Mouse (Mus musculus): ENCODE measurements around the gene Cmya5.
A peak's percentile ranks its signal among the peaks of the same experiment; 100 is the strongest.
"Not testable (repeated sequence)": the region's sequence is repeated elsewhere in the genome, so short reads cannot be mapped to it uniquely, and the experiment has no call there.

The Cmya5 gene

DNA sequence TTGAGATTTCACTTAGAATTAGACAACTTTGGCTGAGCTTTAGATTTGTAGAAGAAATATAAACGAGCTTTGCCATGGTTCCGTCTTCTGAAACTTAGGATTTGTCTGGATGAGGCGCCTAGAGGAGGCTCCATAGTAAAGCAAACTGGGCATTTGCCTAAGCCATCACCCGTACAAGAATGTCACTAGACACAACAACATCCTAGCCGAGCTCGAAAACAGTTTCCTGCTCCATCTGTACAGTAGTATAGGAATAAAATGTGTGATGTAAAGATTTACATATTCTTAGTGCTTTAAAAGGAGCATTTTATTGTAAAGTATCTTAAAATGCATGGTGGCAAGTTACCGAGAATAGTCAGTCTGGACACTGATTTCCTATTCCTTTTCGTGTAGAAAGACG lies 22.2 kb downstream of the Cmya5 start:
- no peak for DNase-seq (ENCODE audit: low read depth, low spot score)

DNA sequence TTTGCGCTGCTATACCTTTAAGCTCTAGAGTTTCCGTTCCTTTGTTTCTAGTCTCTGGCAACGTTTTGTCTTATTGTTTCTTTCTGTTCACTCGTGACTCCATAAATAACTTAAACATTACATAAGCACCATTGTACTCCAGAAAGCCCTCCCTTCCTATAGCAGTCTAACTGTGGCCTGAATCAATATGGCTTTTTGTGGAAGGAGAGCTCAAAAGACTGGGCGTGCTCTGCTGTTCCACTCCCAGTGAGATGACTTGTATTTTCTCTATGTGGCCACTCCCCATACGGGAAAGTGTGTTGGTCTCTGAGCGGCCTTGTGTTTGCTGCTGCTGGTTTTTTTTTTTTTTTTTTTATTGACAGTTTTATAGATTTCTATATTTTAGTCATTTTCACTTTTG lies 27.3 kb downstream of the Cmya5 start:
- no peak for DNase-seq (ENCODE audit: low read depth, low spot score)

DNA sequence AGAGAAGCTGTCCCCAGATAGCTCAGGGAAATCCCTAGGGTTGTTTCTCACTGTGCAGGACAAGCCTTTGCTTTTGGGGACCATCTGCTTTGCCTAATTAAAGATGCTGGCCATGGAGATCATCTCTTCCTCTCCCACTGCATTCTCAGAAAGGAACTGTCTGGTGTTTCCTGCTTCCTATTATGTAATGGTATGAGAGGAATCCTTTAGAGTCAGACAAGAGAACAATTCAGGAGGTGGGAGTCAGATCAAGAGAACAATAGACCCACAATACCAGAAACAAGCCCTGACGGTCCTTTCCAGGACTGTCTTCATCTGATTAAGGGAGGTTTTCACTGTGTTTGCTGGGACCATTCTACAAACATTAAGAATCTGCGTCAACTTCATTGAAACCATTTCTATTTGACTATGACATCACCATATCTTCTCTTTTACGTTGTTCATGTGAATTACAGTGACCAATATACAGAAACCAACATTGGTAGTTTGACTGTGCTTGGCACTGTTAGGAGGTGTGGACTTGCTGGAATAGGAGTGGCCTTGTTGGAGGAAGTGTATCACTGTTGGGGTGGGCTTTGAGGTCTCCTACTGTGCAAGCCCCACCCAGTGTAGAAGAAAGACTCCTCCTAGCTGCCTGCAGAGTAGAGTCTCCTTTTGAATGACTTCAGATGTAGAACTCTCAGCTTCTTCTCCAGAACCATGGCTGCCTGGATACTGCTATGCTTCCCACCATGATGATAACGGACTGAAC lies 42.0 kb downstream of the Cmya5 start:
- DNase-seq (ENCODE audit: low read depth, low spot score) = no peak

DNA sequence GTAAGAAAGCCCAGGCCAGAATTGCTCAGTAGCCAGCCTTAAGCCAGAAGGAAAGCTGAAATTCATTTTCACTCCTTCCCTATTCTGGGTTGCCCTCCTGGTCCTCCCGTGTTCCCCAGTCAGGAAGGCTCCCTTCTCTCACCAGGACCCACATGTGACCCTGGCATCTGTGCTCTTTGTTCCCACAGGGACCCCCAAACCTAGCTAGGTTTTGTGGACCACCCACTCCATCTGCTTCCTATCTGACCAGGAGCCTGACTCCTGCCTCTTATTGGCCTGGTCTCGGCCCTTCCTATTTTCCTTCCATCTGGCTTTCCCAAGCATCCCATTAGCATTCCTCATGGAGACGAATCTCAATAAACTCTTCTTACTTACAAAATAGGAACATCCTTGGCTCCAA lies 45.9 kb downstream of the Cmya5 start:
- no peak for DNase-seq (ENCODE audit: low read depth, low spot score)

DNA sequence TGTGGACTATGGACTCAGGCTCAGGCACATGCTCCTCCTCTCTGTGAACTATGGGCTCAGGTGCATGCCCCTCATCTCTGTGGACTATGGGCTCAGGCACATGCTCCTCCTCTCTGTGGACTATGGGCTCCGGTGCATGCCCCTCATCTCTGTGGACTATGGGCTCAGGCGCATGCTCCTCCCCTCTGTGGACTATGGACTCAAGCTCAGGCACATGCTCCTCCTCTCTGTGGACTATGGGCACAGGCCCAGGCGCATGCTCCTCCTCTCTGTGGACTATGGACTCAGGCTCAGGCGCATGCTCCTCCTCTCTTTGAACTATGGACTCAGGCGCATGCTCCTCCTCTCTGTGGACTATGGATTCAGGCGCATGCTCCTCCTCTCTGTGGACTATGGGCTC lies 47.9 kb downstream of the Cmya5 start:
- no peak for DNase-seq (ENCODE audit: low read depth, low spot score)

DNA sequence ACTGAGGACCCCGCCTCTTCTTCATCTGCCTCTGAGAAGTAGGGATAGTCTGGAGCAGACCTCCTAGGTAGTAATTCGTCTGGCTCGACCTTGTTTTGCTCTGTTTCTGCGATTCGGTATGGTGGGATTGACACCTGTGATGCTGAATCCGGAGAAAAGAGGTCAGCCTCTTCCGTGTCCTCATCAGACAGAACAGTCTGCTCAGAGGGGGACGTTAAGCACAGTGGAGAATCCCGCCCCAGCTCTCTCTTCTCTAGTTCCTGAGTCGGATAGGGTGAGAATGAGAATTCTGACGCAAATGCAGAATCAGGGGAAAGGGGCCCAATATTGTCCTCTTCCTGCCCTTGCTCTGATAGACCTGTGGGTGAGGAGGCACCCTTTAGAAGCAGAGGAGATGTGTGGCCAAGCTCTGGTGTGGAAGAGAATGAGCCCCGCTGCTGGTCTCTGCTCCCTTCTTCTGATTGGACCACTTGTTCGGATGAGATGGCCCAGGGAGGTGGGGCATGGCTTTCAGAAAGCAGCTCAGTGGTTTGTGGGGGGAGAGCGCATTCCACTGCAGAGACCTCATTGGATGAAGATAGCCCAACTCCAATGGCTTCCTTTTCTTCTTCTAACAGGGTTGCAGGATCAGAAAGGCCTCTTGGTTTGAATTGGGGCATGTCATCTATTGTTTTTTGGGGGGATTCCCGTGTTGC lies 49.3 kb downstream of the Cmya5 start:
- no peak for DNase-seq (ENCODE audit: low read depth, low spot score)

DNA sequence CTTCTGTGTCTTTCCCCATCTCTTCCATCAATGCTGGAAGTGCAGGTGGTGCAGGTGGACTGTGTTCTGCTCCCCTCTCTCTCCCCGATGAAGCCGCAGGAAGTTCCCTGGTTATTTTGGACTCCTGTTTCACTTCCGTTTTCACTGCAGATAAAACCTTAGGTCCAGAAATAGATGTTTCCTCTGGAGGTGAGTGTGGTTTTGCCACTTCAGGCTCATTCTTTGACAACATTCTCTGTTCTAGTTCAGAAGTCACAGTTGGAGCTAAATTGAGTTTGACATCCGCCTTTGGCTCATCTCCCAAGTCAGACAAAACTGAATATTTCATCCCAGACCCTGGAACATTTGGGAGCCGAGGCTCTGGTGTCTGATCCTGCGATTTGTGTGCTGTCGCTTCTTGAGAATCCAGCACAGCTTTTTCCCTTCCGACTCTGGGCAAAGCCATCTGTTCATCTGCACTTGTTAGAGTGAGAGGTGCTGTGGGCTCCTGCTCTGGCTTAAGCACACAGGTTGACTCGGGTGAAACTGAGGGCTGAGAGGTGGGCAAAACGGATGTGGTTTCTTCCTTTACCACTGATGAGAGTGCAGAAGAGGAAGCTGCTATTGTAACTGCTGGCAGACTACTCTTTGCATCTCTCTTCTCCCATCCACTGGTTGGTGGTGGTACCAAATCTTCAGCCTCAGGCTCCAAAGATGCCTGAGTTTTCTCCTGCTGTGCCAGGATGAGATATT lies 50.2 kb downstream of the Cmya5 start:
- DNase-seq (ENCODE audit: low read depth, low spot score) = no peak

DNA sequence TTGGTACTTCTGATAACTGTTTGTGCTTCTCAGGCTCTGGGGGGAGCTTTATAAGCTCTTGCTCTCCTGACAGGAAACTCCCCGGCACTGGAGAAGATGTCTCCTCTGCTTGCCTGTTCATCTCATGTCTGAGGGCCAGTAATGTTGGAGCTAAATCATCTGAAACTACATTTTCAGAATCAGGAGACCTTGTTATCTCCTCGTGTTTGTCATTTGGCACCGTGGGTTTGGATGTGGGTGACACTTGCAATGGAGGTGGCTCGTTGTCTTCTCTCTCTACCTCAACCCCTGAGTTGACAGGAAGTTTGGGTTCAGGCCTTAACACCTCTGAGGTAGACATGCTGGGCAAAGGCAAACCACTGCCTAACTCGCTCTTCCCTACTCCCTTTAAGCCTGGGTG lies 50.8 kb downstream of the Cmya5 start:
- no peak for DNase-seq (ENCODE audit: low read depth, low spot score)

DNA sequence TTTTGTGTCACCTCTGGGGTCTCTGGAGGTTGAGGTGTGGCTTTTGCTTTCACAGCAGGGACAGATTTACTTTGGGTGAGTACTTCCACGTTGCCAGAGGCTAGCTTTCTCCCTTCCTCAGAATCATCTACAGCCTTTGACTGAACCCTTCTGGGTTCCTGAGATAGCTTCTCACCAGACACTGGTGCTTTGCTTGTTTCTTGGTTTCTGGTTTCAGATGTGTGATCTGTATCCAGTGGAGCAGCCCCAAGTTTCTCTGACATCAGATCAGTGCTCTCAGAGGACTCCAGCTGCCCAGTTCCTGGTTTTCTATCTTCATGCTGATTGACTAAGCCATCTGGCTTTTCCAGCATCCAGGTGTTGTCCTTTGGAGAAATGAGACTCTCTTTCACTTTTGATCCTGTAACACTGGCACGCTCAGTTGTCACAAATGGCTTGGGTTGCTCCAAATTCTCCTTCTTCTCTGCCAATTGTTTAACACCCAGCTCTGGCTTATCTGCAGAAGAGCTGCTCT lies 51.6 kb downstream of the Cmya5 start:
- DNase-seq (ENCODE audit: low read depth, low spot score) = no peak

DNA sequence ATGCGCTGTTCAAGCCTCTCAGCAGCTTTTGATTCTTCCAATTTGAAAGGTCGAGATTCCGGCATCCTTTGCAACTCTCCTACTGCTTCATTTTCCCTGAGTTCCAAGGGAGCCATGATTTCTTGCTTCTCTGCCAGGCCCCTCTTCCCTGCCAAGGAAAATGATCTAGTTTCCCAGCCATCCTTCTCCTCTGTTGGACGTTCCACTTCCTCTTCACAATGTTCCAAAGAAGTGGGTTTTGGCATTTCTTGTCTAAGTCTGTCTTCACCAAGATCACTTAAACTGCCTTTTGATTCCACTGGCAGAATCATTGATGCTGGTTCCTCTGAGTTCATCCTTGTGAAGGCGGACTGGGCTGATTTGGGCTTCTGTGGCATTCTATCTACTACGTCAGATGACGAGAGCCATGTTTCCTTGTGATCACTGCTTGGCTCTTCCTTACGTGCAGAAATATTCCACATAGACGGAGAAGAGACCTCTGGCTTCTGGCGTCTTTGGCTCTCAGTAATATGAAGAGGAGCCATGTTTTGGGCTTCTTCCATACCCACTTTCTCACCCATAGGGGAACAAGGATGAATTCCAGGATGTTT lies 52.6 kb downstream of the Cmya5 start:
- no peak for DNase-seq (ENCODE audit: low read depth, low spot score)

DNA sequence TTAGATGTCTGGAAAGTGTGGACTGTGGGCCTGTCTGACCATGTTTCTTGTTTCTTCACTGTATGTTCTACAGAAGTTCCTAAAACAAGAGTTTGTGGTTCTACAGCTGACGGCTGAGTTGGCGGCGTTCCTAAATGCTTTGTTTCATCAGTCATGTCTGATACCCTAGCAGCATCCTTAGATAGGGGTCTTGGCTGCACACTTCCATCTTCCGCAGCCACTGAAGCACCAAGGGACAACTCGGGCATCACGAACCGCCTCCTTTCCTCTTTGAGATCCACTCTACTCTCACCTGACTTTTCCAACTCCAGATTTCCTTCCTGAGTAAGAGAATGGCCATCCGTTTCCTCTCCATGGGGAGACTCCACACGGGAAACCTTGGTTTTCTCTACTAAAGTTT lies 53.3 kb downstream of the Cmya5 start:
- no peak for DNase-seq (ENCODE audit: low read depth, low spot score)

DNA sequence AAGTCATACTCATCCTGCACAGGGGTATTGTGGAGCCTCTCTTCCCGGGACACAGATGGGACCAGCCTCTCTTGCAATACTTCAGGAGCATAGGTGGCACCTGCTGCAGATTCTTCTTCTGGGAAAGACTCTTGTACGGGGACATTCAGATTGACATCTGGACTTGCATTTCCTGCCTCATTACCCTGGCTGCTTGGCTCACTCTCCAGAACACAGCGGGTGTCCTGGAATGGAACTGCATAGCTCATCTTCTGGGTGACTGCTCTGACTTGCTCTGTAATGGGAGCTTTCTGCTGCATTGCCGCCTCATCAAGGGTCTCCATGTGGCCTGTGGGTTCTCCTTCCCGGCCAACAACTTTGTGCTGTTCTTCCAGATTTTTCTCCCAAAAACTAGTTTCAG lies 55.0 kb downstream of the Cmya5 start:
- DNase-seq (ENCODE audit: low read depth, low spot score) = no peak

DNA sequence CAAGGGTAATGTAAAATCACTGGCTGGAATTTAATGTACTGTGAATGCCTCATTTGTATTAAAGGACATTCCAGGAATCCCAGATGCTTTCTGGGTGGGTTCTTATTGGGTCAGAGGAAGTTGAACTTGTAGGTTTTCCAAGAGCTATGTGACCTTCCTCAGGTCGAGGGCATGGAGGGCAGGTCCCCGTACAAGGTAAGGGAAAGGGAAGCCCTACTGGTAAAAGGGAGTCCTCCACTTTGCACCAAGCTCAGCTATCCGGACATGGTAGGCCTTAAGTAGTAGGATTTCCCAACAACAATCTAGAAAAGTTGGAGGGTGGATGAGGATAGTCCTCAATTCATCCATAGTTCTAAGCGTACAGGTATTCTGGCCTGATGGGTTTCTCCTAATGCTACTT lies 58.8 kb downstream of the Cmya5 start:
- DNase-seq (ENCODE audit: low read depth, low spot score) = no peak

DNA sequence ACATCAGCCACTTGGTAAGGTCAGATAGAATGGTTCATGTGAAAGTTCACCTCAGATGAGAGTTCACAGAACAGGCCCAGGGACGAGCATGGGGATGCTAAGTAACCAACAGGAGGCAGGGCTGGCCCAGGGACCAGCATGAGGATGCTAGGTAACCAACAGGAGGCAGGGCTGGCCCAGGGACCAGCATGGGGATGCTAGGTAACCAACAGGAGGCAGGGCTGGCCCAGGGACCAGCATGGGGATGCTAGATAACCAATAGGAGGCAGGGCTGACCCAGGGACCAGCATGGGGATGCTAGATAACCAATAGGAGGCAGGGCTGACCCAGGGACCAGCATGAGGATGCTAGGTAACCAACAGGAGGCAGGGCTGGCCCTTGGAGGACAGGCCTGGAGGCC lies 62.2 kb downstream of the Cmya5 start:
- not testable (repeated sequence) for DNase-seq (ENCODE audit: low read depth, low spot score)

DNA sequence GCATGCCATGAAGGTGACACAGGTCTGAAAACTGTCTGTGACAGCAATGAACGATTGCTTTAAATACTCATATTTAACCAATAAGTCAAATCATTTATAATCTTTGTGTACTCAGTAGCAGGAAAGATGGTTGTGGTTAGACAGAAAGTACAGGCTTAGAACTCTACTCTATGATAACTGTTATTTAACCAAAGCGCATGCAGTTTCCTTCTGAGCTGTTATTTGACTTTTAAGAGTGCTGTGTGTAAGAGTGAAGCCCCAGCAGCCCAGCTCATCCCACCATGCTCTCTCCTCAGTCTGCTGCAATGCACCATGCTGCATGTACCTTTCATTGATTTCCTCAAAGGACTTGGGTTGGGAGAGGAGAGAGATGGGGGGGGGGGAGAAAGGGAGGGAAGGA lies 63.7 kb downstream of the Cmya5 start:
- DNase-seq (ENCODE audit: low read depth, low spot score) = no peak

DNA sequence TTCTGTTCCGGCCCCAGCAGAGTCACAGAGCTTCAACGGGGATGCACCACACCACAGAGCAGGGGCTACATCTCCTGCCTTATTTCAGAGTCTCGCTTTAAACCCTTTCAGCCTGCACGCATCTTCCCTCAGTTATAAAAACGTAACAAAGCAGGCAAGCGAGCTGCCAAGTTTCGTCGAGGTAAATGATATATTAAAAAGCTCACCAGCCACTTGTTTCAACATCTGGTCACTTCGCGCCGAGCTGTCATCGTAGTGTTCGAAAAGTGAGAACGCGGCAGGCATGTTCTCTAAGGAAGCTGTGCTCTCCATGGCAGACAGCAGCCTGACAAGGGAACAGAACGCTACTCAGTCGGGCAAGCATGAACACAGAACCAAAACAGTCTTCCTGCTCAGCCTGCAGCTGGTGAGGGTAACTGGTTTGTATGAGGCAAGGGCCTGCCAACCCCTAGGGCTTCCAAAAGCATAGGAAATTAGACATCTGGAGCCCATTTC lies 70.3 kb downstream of the Cmya5 start:
- no peak for DNase-seq (ENCODE audit: low read depth, low spot score)

DNA sequence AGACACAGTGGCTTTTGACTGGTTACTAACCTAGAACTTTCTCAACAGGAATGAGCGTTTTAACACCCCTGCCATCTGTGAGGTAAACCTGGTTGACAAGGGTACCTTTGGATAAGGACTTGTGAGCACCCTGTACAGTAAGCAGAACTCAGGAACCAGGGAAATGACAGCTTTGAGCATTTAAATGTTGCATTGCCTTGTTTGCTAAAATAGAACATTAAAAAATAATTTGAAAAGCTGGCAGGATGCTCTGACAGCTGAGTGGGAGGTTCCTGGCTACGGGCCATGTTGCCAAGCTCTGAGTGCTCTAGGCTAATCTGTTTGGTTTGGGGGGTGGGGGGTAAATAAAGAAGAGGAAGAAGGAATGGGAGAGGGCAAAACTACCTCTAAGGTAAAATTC lies 70.9 kb downstream of the Cmya5 start:
- DNase-seq (ENCODE audit: low read depth, low spot score) = no peak

DNA sequence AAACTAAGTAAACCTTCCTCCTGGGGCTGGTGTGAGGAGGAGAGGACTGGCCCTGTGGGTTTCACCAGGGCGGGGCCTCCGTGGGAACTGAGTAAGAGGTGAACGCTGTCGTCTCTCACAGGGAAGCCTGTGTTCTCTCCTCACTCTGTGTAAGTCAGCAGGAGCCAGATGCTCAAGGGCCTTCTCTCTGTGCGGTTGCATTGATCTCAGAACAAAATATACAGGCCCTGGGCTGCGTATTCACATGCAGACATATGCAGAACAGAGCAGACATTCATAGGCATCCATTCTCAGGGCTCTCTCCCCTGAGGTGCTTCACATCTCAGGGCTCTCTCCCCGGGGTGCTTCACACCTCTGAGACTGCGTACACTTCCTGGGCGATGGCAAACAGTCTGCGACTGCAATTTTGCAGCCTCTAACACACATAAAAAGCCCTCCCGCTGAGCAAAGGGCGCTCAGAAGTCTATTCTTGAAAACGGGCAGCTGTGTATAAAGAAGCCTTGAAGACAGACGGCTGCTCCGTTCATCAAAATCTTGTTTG lies 71.6 kb downstream of the Cmya5 start:
- no peak for DNase-seq (ENCODE audit: low read depth, low spot score)

DNA sequence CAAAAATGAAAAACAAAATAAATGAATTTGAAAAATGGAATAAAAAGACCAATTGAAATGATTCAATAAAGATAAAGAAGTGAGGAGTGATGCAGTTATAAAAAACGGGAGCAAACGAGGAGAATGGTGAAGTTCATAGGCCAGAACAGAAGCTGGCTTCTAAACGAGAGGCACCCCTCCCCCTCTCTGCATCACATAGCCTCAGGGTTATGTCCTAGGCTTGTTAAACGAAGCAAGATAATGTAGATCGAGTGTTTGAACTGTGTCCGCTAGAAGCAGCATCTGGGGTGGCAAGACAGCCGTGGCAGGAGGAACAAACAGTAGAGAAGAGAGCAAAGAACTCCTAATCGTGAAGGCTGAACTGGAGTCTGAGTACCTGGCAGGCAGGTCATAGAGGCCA lies 74.1 kb downstream of the Cmya5 start:
- DNase-seq (ENCODE audit: low read depth, low spot score) = no peak

DNA sequence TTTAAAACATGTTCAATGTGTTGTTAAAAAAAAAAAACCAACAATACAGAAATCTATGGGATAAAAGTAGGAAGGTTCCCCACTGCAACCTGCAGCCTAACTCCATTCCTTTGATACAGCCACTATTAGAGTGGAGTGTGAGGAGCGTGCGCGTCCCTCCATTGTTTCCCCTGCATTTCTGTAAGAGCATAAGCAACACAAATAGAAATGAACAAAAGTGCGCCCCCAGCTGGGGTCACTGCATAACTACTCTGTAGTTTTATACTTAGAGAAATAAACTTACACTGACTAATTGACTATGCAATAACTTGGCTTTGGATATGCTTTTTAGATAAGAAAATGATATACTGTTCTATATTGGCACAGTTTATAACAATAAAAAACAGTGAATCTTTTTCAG lies 75.0 kb downstream of the Cmya5 start:
- DNase-seq (ENCODE audit: low read depth, low spot score) = peak; percentile 6

DNA sequence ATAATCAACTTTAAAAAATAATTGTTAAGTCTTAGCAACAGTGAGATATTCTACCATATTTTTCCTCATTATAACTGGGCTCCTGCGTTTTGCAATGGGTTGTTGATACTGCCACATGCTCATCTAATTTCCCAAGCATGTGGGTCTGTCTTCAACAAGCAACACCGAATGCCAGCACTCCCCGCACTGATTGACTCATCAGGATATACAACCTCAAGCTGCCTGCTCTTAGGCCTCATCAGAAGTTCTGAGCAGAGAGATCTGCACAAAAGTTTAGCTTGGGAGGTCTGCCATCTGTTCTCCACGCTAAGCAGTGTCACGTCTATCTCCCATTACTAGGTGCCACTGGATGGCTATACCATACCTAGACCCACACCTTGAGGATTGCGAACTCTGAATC lies 76.2 kb downstream of the Cmya5 start:
- no peak for DNase-seq (ENCODE audit: low read depth, low spot score)
